Mouse (Mus musculus): ENCODE data around the gene Lsm5. TPM values are rescaled to one million over a fixed set of nuclear protein-coding genes. Genes with fewer than 3 reads are reported as not detected.

Gene Lsm5
- total RNA-seq, 2 experiments from 2014 or later: 13.6 to 14.4 TPM

DNA sequence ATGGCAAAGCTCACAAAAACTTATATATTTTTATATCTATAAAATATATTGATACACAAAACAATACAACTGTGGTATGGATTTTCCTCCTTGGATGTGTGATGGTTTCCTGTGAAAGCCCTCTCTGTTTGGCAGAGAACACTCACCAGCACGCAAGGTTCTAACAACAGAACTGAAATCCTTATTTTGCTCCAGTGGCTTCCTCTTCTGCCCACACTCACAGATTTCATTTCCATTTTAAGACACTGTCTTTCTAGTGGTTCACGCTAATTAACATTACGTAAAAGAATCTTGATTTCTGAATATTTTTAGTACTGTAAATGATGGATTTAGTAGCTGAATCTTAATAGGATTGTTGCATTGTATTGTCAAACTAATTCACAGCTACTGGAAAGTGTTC lies 16.3 kb downstream of the Lsm5 start:
- Histone ChIP-seq H3K27ac (no peak overlapping the region), H3K4me3 (no peak overlapping the region)
- intact Hi-C loops (cut with DNase I): no loop called here
- TF ChIP-seq CTCF (IDR thresholded peaks at IDR 0.05): no peak
- no peak for DNase-seq (ENCODE audit: extremely low spot score in 1 of 2, low spot score in 2 of 2)

DNA sequence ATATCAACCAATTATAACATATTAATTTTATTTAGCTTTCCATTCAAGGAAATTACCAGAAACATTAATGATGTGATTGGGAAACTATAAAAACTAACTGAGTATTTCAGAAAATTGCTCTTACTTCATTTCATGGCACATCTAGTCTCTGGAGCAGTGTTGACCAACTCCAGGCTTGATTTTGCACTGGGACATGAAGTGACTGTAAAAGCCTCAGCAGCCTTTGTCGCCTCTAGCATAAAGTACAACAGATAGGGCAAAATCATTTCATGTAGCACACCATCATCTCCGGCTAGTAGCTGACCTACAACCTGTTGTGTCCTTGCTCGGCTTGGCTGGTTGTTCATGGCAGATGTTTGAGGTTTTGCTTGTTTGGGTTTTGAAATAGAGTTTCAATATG lies 40.1 kb downstream of the Lsm5 start:
- no peak overlapping the region for H3K4me3 ChIP-seq
- H3K27ac ChIP-seq: no peak overlapping the region
- intact Hi-C loops (cut with DNase I): no loop called here
- no peak for TF ChIP-seq CTCF (IDR thresholded peaks at IDR 0.05)
- DNase-seq (ENCODE audit: extremely low spot score in 1 of 2, low spot score in 2 of 2): no peak

DNA sequence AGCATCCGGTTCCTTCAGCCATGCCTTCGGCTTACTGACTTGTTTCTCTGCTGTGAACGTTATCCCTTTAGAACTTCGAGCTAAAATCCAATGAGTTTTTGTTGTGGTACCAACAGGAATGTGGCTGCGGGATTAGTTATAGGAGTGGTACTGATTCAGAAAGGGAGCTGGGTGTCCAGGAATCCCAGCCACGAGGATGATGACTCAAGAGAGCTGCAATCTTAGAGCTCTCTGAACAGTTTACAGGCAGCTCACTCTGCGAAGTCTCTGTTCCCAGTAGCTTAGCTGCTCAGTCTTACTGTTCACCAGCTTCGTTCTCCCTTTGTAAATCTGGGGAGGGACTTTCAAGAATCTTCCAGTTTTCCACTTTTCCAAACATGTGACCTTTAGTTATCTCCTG lies 49.1 kb downstream of the Lsm5 start:
- TF ChIP-seq CTCF (IDR thresholded peaks at IDR 0.05): no peak
- intact Hi-C loops (cut with DNase I): no loop called here
- H3K27ac ChIP-seq: no peak overlapping the region
- H3K4me3 ChIP-seq: no peak overlapping the region
- no peak for DNase-seq (ENCODE audit: extremely low spot score in 1 of 2, low spot score in 2 of 2)

DNA sequence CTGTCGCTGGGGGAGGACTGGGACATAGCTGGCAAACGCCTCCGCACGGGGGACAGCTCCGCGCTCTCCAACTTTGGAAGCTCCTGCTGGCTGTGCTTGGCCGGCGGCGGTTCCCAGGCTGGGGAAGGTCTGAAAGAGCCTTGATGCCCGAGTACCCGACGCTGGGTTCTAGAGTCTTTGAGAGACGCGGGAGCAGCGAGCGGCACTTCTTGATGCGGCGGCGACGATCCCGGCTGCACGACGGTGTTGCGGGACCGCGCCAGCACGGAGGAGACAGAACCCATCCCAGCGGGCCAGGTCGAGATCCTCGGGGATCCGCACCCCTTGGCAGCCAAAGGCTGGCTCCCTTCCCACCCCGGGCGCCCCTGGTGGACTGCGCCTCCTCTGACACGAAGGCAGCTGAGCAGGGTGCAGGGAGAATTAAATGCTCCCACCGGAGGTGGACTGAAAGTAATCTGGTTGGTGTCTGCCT lies 52.4 kb downstream of the Lsm5 start:
- no peak overlapping the region for H3K27ac ChIP-seq

More for the DNA sequence above, 52.4 kb downstream of the Lsm5 start:
- no peak; the same call in 1 of the 2 replicates for TF ChIP-seq CTCF (IDR thresholded peaks at IDR 0.05)
- peak overlapping the region; percentile 41 for H3K4me3 ChIP-seq
- DNase-seq (ENCODE audit: extremely low spot score in 1 of 2, low spot score in 2 of 2): peak; percentile 13 to 15
- intact Hi-C loops (cut with DNase I): no loop called here

Other genes with a start within 250 kb of the Lsm5 start
- gene Pde1c, start 135.6 kb downstream of the Lsm5 start, total RNA-seq (2021): 1 to 10 TPM; 3.1 to 6.3 TPM
- 10 to 100 TPM; 42.6 to 46.4 TPM for gene Avl9, start 10.2 kb upstream of the Lsm5 start, total RNA-seq (2021)
- gene Kbtbd2, start 93.1 kb upstream of the Lsm5 start, total RNA-seq (2021): 10 to 100 TPM; 58.1 to 66.1 TPM
- gene Fkbp9, start 127.3 kb upstream of the Lsm5 start, total RNA-seq (2021): 10 to 100 TPM; 25.9 to 26.6 TPM
- gene Nt5c3, start 219.2 kb upstream of the Lsm5 start, total RNA-seq (2021): 10 to 100 TPM; 56.1 to 56.6 TPM
- gene Vmn1r4, start 219.3 kb upstream of the Lsm5 start, total RNA-seq (2021): under 1 TPM; 0.16 to 0.27 TPM